Mouse (Mus musculus) left cerebral cortex, postnatal 14 days (tissue): ENCODE measurements around the gene Acsbg1. TPM values are rescaled to one million over a fixed set of nuclear protein-coding genes. Genes with fewer than 3 reads are reported as not detected.

Experiments
- DNase-seq, 2 experiments: peaks; one replicate each; pipeline ENCODE4 v3.0.0; 2021 to 2022; ENCODE audit warnings: low spot score in 2 of 2, mixed read lengths in 1 of 2
- intact Hi-C: fragments of 180-260 bp; cut with DNase I; formaldehyde crosslinking; loops from one replicate; pipeline ENCODE4 v1.15.1; 2025
- total RNA-seq, 2 experiments: library from RNA; stranded (reverse); gene quantifications; 2 replicates each; pipeline ENCODE4 v1.2.3; 2021

The Acsbg1 gene
- total RNA-seq, 2 experiments from 2014 or later: 125 to 132 TPM

GRCm38 (mm10) chr9:54676531-54676986 lies 14.9 kb upstream of the Acsbg1 start:
- peak; percentile 45 to 76 for DNase-seq
- intact Hi-C loops: loop anchor here (2.0 kb wide), 1 partner anchor 62 kb away; no protein-coding TSS in a partner anchor

DNA sequence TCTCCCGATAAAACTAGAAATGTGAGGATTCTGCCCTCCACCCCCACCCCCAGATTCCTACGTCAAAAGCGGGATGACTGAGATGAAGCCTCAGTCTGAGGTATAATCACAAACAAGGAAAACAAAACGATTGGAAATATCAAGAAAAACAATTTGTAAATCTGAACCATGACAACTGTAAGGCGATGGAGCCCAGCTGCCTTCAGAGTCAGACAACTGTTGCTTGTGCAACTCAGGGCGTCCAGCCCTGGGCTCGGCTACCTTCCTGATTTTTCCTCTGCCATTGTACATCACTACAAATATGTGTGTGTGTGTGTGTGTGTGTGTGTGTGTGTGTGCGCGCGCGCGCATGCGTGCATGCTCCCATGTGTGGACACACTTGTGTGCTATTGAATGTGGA lies 12.2 kb upstream of the Acsbg1 start:
- intact Hi-C loops: no loop called here
- DNase-seq: no peak

GRCm38 (mm10) chr9:54671962-54672361 lies 10.3 kb upstream of the Acsbg1 start:
- intact Hi-C loops: no loop called here
- no peak for DNase-seq

- intact Hi-C loops: no loop called here
- peak; percentile 34 to 66 for DNase-seq
Observed at GRCm38 (mm10) chr9:54668455-54668854, 6.8 kb upstream of the Acsbg1 start.

DNA sequence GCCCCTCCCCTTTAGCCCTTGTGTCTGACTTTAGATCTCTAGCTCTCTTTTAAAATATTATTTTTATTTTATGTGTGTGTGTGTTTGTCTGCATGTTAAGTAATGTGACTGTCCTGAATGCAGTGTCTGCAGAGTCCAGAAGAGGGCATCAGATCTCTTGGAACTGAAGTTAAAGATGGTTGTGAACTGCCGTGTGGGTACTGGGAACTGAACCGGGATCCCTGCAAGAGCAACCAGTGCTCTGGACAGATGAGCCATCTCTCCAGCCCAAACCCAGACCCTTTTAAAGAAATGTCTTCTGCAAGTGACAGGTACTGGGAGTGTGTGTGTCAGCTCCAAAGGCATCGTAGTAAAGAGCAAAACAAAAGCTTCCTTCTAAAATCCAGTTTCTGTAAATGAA lies 4.4 kb upstream of the Acsbg1 start:
- no peak for DNase-seq
- intact Hi-C loops: no loop called here

DNA sequence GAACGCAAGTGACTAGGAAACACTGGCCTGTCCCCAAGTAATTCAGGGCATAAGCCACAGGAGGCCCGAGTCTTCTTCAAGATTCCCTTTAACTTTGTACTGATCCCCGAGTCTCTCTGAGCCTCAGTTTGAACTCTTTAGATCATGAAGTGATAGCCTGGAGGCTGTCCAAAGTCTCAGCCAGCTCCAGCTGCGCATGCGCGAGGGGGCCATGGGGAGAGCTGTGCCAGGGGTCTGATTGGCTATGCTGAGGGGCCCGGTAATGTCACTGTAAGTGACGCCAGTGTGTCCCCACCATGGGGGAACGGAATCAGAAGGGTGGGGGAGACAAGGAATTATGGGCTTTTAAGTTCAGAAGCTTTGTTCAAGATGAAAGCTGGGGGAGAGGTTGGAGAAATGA lies 2.7 kb upstream of the Acsbg1 start:
- DNase-seq: peak in 1 of 2 experiments; percentile 13
- intact Hi-C loops: no loop called here

DNA sequence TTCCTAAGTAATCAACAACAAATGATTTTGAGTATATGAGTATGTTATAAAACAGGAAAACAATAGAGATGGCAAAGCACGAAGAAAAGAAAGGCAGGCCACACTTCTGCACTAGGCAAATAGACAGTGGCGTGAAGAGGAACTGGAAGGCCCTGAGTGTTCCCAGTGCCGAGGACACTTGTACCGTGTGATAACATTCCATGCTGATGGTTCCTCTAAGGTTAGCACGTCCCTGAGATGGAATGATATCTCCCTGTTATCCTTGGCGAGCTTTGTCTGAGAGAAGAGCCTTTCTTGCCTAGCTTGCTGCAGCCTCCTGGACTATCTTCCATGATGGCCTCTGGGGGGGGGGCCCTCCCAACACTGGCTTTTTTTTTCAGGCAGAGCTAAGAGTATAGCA lies 2.9 kb downstream of the Acsbg1 start:
- intact Hi-C loops: no loop called here

GRCm38 (mm10) chr9:54656402-54656801 lies 5.3 kb downstream of the Acsbg1 start:
- no peak for DNase-seq
- intact Hi-C loops: no loop called here

More for the DNA sequence above, 2.9 kb downstream of the Acsbg1 start:
- DNase-seq: no peak

GRCm38 (mm10) chr9:54655846-54656245 lies 5.8 kb downstream of the Acsbg1 start:
- no peak for DNase-seq
- intact Hi-C loops: no loop called here

GRCm38 (mm10) chr9:54652778-54653177 lies 8.9 kb downstream of the Acsbg1 start:
- no peak for DNase-seq
- intact Hi-C loops: no loop called here

GRCm38 (mm10) chr9:54649360-54649759 lies 12.3 kb downstream of the Acsbg1 start:
- no peak for DNase-seq
- intact Hi-C loops: no loop called here

DNA sequence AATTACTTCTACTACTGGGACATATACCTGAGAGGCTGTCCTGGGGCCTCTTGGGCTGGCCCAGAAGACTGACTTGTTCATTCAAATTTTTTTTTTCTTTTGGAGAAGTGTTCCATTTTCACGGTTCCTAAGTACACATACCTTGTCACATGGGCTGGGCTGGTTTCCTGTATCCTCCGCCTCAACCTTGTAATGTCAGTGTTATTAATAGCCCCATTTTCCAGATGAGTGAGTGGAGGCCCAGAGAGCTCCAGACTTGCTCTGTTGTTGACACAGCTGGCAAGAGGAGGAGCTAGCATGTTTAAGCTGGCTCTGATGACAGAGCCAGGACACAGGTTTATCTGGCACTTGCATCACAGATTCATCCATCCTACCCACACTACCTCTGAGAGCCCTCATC lies 14.2 kb downstream of the Acsbg1 start:
- DNase-seq: no peak
- intact Hi-C loops: no loop called here

DNA sequence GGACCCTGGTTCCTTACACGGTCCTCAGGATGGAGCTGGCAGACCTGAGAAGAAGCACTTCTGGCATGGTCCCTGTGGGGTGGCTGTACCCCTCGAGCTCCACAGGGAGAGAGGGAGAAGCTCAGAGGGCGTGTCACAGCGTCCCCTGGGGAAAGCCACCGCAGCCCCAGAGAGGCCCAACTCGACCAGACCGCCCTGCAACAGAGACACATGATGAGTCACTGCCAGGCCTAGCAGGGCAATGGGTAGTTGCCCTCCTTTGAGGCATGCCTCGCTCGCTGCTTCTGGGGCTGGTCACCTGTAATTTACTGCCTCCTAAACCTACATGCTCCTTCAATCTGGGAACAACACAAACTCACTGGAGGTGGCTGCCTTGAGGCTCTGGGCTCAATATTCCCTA lies 15.4 kb downstream of the Acsbg1 start:
- no peak for DNase-seq
- intact Hi-C loops: no loop called here

DNA sequence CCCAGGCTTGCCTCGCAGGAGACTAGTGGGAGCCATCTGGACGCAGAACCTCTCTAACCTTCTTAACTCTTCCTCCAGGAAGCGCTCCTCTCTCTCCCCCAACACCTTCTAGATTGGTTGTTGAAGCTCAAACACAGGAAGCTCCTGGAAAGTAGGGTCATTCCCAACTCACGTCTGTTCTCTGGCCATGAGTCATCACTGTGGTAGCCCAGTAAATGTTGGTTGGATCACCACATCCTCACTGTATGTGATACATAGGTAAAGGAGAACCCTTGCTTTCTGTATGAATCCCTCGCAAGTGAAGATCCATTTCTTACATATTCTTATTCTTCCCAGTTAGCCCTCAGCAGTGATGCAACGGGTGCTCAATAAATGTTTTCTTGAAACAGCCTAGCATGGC lies 16.1 kb downstream of the Acsbg1 start:
- no peak for DNase-seq
- intact Hi-C loops: no loop called here

DNA sequence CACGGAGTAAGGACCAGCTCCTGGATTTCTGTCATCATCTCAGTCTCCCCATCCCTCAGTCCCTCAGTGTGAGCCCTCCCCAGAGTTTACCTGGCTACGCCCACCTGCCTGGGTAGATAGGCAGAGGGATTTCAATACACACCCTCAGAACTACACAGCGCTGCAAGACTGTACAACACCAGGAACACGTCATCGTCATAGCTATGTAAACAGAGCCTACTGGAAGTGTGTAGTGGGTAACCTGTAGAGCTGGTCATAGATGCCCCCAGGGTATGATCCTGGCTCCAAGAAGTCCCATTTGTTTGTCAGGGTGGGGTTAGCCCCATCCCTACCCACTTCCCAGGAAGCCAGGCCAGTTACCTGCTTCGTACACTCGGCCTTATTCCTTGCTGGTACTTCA lies 18.5 kb downstream of the Acsbg1 start:
- intact Hi-C loops: no loop called here
- no peak for DNase-seq

- no peak for DNase-seq
- intact Hi-C loops: no loop called here
Observed at GRCm38 (mm10) chr9:54642556-54642955, 19.1 kb downstream of the Acsbg1 start.

GRCm38 (mm10) chr9:54642149-54642548 lies 19.5 kb downstream of the Acsbg1 start:
- intact Hi-C loops: no loop called here
- DNase-seq: no peak

DNA sequence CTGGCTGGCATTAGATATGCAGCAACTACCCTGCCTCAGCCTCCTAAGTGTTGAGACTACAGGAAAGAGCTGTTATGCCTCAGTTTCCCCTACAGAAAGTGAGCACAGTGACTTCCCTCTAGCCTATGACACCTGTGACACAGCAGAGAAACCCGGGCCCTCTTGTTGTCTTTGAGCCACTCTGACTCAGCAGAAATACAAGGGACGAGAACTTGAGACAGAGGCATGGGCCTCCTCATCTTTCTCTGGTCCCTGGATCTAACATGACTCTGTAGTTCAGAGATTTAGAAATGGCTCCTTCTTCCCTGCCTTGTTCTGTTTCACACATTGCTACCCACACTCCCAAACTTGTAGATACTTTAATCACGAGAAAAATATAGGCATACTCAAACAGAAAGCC lies 20.1 kb downstream of the Acsbg1 start:
- intact Hi-C loops: no loop called here

DNA sequence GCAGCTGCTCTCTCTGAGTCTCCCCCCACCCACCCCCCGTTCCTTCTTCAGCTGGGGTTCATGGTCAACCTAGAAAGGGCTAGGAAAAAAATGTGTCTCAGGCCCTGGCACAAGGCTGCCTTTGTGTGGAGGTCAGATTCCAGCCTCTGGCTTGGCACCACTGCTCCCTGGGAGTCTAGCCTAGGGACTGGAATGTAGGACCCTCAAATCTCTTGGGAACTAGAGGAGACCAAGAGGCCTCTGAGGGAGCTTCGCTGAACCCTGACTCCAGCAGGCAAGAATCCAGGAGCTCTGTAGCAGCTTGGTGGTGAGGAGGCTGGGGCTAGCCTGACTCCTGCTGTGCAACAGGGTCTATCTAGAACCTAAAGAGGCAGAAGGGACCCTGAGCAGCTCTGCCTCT lies 22.5 kb downstream of the Acsbg1 start:
- intact Hi-C loops: no loop called here
- DNase-seq: no peak

More for the DNA sequence above, 20.1 kb downstream of the Acsbg1 start:
- DNase-seq: no peak

DNA sequence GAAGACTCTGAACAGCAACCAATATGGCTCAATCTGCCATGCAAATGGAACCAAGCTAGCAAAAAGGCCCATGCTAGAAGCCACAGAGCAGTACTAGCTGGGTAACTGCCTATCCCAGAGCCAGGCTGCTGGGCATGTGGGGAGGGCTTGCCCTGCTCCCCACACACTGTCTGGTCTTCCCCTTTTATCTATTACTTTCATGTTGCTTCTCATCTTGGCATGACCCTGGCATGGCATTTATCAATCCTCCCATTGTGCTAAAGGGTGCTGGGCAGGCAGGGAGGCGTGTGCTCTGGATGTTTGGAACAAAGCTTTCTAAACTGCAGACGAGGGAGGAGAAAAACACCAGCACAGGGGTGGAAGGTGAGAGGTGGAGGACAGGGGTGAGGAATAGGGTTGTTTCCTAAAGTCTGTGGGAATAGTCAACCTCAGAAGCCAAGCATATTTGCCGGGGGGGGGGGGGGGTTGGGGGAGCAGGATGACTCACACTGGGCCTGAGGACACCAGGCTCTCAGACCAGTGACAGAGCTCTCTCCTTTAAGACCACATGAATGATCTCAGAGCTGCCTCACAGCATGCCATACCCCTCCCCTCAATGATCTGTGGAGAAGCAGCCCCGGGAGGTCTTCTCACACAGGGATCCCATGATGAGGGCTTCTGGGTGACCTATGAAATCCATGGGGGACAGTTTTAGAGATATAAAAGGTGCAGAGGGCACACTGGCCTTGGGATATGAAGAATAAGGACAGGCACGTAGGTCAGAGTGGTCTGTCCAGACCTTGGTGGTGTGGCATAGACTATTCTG lies 24.0 kb downstream of the Acsbg1 start:
- intact Hi-C loops: no loop called here
- DNase-seq: no peak

- no peak for DNase-seq
- intact Hi-C loops: no loop called here
Observed at GRCm38 (mm10) chr9:54633401-54633800, 28.3 kb downstream of the Acsbg1 start.
